Mouse (Mus musculus) liver (tissue): ENCODE measurements around the gene Brd4.

Experiments
- DNase-seq: peaks from one replicate; pipeline ENCODE4 v3.0.0-alpha.2; 2020; ENCODE audit warnings: mixed read lengths

Gene Brd4

GRCm38 (mm10) chr17:32165803-32166595 lies 118.5 kb downstream of the Brd4 start:
- DNase-seq: peak; percentile 60

GRCm38 (mm10) chr17:32165266-32165802 lies 119.2 kb downstream of the Brd4 start:
- no peak for DNase-seq

- DNase-seq: no peak
Observed at GRCm38 (mm10) chr17:32164780-32165179, 119.7 kb downstream of the Brd4 start.

- DNase-seq: no peak
Observed at GRCm38 (mm10) chr17:32163910-32164650, 120.4 kb downstream of the Brd4 start.

- peak; percentile 57 for DNase-seq
Observed at GRCm38 (mm10) chr17:32162112-32162850, 122.2 kb downstream of the Brd4 start.

- DNase-seq: no peak
Observed at GRCm38 (mm10) chr17:32160882-32161281, 123.6 kb downstream of the Brd4 start.

GRCm38 (mm10) chr17:32158841-32159240 lies 125.7 kb downstream of the Brd4 start:
- no peak for DNase-seq

GRCm38 (mm10) chr17:32146718-32147117 lies 137.8 kb downstream of the Brd4 start:
- no peak for DNase-seq
